Mouse (Mus musculus): ENCODE results near the gene Gm13277. TPM values are rescaled to one million over a fixed set of nuclear protein-coding genes. Genes with fewer than 3 reads are reported as not detected.
"Not testable (repeated sequence)": the region's sequence is repeated elsewhere in the genome, so short reads cannot be mapped to it uniquely, and the experiment has no call there.

Gene Gm13277
- total RNA-seq, 2 experiments from 2014 or later: not detected

DNA sequence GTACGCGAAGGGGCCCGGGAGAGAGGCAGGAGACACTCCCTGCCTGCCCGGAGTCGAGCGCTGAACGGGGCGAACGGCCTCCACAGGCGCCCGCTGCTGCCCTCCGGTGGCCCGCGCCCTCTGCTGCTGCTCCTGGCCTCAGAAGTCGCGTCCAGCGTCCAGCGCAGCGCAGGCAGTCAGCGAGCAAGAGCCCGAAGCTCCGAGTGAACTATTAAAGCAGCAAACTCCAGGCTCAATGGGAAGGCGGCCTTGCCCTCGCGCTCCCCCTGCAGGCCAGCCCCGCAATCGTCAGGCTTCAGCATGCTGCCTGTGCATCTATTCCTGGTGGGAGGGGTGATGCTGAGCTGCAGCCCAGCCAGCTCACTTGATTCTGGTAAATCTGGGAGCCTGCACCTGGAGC, 3.0 kb upstream of the Gm13277 start, which contains the start of gene Gm13276:
Gm13276 (plus strand) TSS at position 301 of the 400 bp plus-strand sequence.
- DNase-seq: not testable (repeated sequence)

DNA sequence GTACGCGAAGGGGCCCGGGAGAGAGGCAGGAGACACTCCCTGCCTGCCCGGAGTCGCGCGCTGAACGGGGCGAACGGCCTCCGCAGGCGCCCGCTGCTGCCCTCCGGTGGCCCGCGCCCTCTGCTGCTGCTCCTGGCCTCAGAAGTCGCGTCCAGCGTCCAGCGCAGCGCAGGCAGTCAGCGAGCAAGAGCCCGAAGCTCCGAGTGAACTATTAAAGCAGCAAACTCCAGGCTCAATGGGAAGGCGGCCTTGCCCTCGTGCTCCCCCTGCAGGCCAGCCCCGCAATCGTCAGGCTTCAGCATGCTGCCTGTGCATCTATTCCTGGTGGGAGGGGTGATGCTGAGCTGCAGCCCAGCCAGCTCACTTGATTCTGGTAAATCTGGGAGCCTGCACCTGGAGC, 2.8 kb downstream of the Gm13277 start, which contains the start of gene Gm13278:
Gm13278 (plus strand) TSS at position 301 of the 400 bp plus-strand sequence.
- DNase-seq: not testable (repeated sequence)

DNA sequence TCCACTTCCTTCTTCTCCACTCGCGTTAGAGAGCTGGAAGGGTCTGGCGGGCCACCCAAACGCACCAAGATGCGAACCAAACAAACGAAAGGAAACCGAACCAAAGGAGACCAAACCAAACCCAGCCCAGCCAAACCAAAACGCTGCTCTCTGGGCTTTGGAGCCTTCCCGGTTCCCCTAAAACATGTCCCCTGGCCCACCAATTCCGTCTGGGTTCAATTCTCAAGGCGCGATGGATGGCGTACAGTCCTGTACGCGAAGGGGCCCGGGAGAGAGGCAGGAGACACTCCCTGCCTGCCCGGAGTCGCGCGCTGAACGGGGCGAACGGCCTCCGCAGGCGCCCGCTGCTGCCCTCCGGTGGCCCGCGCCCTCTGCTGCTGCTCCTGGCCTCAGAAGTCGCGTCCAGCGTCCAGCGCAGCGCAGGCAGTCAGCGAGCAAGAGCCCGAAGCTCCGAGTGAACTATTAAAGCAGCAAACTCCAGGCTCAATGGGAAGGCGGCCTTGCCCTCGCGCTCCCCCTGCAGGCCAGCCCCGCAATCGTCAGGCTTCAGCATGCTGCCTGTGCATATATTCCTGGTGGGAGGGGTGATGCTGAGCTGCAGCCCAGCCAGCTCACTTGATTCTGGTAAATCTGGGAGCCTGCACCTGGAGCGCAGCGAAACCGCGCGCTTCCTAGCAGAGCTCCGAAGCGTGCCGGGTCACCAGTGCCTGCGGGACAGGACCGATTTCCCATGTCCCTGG, 5.7 kb downstream of the Gm13277 start, which contains the start of gene Gm13275:
Gm13275 (plus strand) TSS at position 552 of the 740 bp plus-strand sequence.
- peak; percentile 29 for DNase-seq

DNA sequence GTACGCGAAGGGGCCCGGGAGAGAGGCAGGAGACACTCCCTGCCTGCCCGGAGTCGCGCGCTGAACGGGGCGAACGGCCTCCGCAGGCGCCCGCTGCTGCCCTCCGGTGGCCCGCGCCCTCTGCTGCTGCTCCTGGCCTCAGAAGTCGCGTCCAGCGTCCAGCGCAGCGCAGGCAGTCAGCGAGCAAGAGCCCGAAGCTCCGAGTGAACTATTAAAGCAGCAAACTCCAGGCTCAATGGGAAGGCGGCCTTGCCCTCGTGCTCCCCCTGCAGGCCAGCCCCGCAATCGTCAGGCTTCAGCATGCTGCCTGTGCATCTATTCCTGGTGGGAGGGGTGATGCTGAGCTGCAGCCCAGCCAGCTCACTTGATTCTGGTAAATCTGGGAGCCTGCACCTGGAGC, 8.7 kb downstream of the Gm13277 start, which contains the start of gene Gm13279:
Gm13279 (plus strand) TSS at position 301 of the 400 bp plus-strand sequence.
- not testable (repeated sequence) for DNase-seq

DNA sequence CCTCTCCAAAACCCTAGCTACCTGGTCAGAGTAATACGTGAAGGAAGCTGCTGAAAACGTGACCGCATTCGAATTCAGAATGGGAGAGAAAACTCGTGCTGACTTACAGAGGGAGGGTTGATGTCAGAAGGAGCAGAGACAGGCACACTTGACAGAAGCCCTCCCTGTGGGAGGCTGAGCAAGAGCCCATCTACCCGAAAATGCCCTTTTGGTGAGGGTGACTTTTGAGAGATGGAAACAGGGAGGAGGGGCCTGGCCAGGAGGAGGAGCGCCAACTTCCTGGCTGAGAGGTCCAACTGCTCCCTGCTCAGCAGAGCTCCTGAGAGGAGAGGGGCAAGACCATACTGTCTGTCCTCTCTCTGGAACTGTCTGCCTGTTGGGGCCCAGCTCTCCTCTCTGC, 10.9 kb downstream of the Gm13277 start, which contains the start of gene Gm13285:
Gm13285 (plus strand) TSS at position 301 of the 400 bp plus-strand sequence.
- DNase-seq: not testable (repeated sequence)

DNA sequence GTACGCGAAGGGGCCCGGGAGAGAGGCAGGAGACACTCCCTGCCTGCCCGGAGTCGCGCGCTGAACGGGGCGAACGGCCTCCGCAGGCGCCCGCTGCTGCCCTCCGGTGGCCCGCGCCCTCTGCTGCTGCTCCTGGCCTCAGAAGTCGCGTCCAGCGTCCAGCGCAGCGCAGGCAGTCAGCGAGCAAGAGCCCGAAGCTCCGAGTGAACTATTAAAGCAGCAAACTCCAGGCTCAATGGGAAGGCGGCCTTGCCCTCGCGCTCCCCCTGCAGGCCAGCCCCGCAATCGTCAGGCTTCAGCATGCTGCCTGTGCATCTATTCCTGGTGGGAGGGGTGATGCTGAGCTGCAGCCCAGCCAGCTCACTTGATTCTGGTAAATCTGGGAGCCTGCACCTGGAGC, 14.5 kb downstream of the Gm13277 start, which contains the start of gene Gm13287:
Gm13287 (plus strand) TSS at position 301 of the 400 bp plus-strand sequence.
- DNase-seq: not testable (repeated sequence)

DNA sequence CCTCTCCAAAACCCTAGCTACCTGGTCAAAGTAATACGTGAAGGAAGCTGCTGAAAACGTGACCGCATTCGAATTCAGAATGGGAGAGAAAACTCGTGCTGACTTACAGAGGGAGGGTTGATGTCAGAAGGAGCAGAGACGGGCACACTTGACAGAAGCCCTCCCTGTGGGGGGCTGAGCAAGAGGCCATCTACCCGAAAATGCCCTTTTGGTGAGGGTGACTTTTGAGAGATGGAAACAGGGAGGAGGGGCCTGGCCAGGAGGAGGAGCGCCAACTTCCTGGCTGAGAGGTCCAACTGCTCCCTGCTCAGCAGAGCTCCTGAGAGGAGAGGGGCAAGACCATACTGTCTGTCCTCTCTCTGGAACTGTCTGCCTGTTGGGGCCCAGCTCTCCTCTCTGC, 16.8 kb downstream of the Gm13277 start, which contains the start of gene Gm13288:
Gm13288 (plus strand) TSS at position 301 of the 400 bp plus-strand sequence.
- DNase-seq: not testable (repeated sequence)

DNA sequence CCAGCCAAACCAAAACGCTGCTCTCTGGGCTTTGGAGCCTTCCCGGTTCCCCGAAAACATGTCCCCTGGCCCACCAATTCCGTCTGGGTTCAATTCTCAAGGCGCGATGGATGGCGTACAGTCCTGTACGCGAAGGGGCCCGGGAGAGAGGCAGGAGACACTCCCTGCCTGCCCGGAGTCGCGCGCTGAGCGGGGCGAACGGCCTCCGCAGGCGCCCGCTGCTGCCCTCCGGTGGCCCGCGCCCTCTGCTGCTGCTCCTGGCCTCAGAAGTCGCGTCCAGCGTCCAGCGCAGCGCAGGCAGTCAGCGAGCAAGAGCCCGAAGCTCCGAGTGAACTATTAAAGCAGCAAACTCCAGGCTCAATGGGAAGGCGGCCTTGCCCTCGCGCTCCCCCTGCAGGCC, 17.3 kb downstream of the Gm13277 start:
- DNase-seq: peak; percentile 40

DNA sequence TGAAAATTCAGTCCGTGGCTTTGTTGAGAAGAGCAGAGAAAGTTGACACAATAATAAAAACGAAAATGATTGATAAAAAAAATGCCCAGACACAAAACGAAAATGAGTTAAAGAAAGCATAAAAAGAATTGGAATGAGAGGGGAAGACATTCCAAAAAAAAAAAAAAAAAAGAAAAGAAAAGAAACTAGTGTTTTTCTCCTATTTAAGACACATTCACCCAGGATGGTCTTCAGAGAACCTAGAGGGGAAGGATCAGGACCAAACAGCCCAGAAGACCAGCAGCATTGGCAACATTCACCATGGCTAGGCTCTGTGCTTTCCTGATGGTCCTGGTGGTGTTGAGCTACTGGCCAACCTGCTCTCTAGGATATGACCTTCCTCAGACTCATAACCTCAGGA, 27.5 kb downstream of the Gm13277 start, which contains the start of gene Ifna7:
Ifna7 (plus strand) TSS at position 301 of the 400 bp plus-strand sequence.
- DNase-seq: no peak

DNA sequence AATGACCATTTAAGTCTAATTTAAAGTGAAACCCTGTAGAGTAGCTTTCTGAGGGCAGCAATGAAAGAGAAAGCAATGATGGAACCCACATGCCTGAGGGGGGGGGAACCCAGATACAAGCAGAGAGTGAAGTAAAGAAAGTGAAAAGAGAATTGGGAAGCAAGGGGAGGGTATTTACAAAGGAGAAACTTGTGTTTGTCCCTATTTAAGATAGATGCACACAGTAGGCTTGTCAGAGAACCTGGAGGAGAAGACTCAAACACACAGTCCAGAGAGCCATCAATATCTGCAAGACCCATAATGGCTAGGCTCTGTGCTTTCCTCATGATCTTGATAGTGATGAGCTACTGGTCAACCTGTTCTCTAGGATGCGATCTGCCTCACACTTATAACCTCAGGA, 31.2 kb downstream of the Gm13277 start, which contains the start of gene Ifna11:
Ifna11 (plus strand) TSS at position 301 of the 400 bp plus-strand sequence.
- no peak for DNase-seq

DNA sequence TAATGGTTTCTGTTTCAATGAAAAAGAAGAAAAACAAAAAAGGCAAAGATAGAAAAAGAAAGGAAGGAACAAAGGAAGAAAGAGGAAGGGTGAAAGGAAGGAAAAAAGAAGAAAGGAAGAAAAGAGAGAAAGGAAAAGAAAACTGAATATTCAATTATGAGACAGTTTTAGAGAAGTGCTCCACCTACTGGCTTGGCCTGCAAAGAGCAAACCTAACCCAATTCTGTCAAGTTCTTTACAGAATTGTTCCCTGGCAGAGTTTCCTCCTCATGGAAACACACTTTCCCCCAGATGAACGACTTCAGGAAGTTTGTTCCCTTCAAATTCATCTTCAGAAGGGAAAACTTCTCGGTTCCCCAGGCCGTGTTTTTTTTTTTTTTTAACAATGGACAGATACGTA, 34.6 kb downstream of the Gm13277 start:
- DNase-seq: peak; percentile 19

DNA sequence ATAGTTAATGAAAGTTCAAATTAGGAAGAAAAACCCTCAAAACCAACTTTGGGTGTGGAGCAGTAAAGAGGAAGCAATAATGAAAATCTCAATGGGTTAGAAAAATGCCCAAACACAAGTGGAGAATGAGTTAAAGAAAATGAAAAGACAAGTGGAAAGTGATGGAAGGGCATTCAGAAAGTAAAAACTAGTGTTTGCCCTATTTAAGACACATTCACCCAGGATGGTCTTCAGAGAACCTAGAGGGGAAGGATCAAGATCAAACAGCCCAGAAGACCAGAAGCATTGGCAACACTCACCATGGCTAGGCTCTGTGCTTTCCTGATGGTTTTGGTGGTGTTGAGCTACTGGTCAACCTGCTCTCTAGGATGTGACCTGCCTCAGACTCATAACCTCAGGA, 38.7 kb downstream of the Gm13277 start, which contains the start of gene Ifna6:
Ifna6 (plus strand) TSS at position 301 of the 400 bp plus-strand sequence.
- DNase-seq: not testable (repeated sequence)

DNA sequence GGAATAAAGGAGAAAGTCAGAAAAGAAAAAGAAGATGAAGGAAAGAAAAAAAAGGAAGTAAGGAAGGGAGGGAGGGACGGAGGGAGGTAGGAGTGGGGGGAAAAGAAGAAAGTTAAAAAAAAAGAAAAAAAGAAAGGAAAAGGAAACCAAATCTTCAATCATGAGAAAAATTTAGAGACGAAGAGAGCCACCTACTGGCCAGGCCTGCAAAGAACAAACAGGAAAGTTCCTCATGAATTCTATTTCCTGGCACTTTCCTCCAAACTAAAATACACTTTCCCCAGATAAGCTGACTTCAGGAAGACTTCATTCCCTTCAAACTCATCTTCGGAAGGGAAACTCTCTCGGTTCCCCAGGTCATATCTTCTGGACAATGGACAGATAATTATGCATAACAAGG, 42.1 kb downstream of the Gm13277 start:
- DNase-seq: peak; percentile 28

DNA sequence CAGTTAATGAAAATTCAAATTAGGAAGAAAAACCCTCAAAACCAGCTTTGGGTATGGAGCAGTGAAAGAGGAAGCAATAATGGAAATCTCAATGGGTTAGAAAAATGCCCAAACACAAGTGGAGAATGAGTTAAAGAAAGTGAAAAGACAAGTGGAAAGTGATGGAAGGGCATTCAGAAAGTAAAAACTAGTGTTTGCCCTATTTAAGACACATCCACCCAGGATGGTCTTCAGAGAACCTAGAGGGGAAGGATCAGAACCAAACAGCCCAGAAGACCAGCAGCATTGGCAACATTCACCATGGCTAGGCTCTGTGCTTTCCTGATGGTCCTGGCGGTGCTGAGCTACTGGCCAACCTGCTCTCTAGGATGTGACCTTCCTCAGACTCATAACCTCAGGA, 46.8 kb downstream of the Gm13277 start, which contains the start of gene Ifna5:
Ifna5 (plus strand) TSS at position 301 of the 400 bp plus-strand sequence.
- DNase-seq: not testable (repeated sequence)

Other genes with a start within 250 kb of the Gm13277 start
- not detected for gene Ifna15, start 230.4 kb upstream of the Gm13277 start, total RNA-seq (2021)
- gene Ifna14, start 216.8 kb upstream of the Gm13277 start, total RNA-seq (2021): not detected
- gene Ifna9, start 196.2 kb upstream of the Gm13277 start, total RNA-seq (2021): not detected
- gene Ifna12, start 185.3 kb upstream of the Gm13277 start, total RNA-seq (2021): not detected
- gene C87499, start 154.2 kb upstream of the Gm13277 start, total RNA-seq (2021): not detected
- gene Ifna13, start 144.2 kb upstream of the Gm13277 start, total RNA-seq (2021): not detected
- not detected for gene Ifna16, start 111.7 kb upstream of the Gm13277 start, total RNA-seq (2021)
- not detected for gene Ifna2, start 104.7 kb upstream of the Gm13277 start, total RNA-seq (2021)
- gene Ifnab, start 97.3 kb upstream of the Gm13277 start, total RNA-seq (2021): not detected
- 1 to 10 TPM in 1 of 2 experiments, under 1 TPM in 1; 0.60 to 1.2 TPM for gene Gm26566, start 66.8 kb upstream of the Gm13277 start, total RNA-seq (2021)
- gene Klhl9, start 66.2 kb upstream of the Gm13277 start, total RNA-seq (2021): 10 to 100 TPM; 74.5 to 81.4 TPM
- gene Gm13271, start 33.8 kb upstream of the Gm13277 start, total RNA-seq (2021): not detected
- gene Gm13283, start 28.5 kb upstream of the Gm13277 start, total RNA-seq (2021): under 1 TPM in 1 of 2 experiments, not detected in 1; 0.24 TPM
- gene Gm13290, start 14.8 kb upstream of the Gm13277 start, total RNA-seq (2021): not detected
- not detected for gene Gm13289, start 11.7 kb upstream of the Gm13277 start, total RNA-seq (2021)
- gene Gm13272, start 8.8 kb upstream of the Gm13277 start, total RNA-seq (2021): not detected
- gene Ifnz, start 6.5 kb upstream of the Gm13277 start, total RNA-seq (2021): not detected
- gene Gm13276, start 2.9 kb upstream of the Gm13277 start, total RNA-seq (2021): not detected
- gene Gm13278, start 2.9 kb downstream of the Gm13277 start, total RNA-seq (2021): not detected
- gene Gm13275, start 5.9 kb downstream of the Gm13277 start, total RNA-seq (2021): not detected
- gene Gm13279, start 8.8 kb downstream of the Gm13277 start, total RNA-seq (2021): not detected
- under 1 TPM in 1 of 2 experiments, not detected in 1; 0.21 TPM for gene Gm13285, start 11.0 kb downstream of the Gm13277 start, total RNA-seq (2021)
- gene Gm13287, start 14.6 kb downstream of the Gm13277 start, total RNA-seq (2021): not detected
- not detected for gene Gm13288, start 16.9 kb downstream of the Gm13277 start, total RNA-seq (2021)
- gene Ifna7, start 27.6 kb downstream of the Gm13277 start, total RNA-seq (2021): not detected
- gene Ifna11, start 31.3 kb downstream of the Gm13277 start, total RNA-seq (2021): not detected
- gene Ifna6, start 38.8 kb downstream of the Gm13277 start, total RNA-seq (2021): not detected
- gene Ifna5, start 46.9 kb downstream of the Gm13277 start, total RNA-seq (2021): not detected
- gene Ifna4, start 53.2 kb downstream of the Gm13277 start, total RNA-seq (2021): not detected
- not detected for gene Ifna1, start 61.5 kb downstream of the Gm13277 start, total RNA-seq (2021)
- gene Ifne, start 91.6 kb downstream of the Gm13277 start, total RNA-seq (2021): not detected